Mouse (Mus musculus) hindbrain, postnatal 0 days (tissue): ENCODE measurements at regions not wholly inside any gene's neighbourhood (a gene's known extent, or its start where the extent isn't known, plus 50 kb on each side); places are given as distances from the start of the nearest gene placed in this dataset.
A peak's percentile ranks its signal among the peaks of the same experiment; 100 is the strongest.

Source experiments
- ATAC-seq: fragments of 200-750 bp; cut with Nextera tagmentation; 2 replicates; pipeline ENCODE4 v1.8.0; 2017; ENCODE audit warnings: mild to moderate bottlenecking, moderate TSS enrichment, moderate library complexity
- DNase-seq: peaks from one replicate; pipeline ENCODE4 v3.0.0-alpha.2; 2015; ENCODE audit warnings: low spot score
- H3K27ac ChIP-seq: fragments of 300-500 bp; sonication (generic); 2 replicates; pipeline ENCODE4 v1.5.1; 2014; ENCODE audit warnings: mild to moderate bottlenecking
- H3K27me3 ChIP-seq: fragments of 300-500 bp; sonication (generic); 2 replicates; pipeline ENCODE4 v1.6.1; 2014; ENCODE audit warnings: low read length, mixed read lengths; ENCODE audit not compliant: insufficient read depth
- H3K36me3 ChIP-seq: fragments of 300-500 bp; sonication (generic); 2 replicates; pipeline ENCODE4 v1.6.1; 2014; ENCODE audit warnings: low read length, mixed read lengths; ENCODE audit not compliant: insufficient read depth
- H3K4me1 ChIP-seq: fragments of 300-500 bp; sonication (generic); 2 replicates; pipeline ENCODE4 v1.6.1; 2014; ENCODE audit warnings: antibody characterized with exemption, low read length, mixed read lengths; ENCODE audit not compliant: insufficient read depth
- H3K4me2 ChIP-seq: fragments of 300-500 bp; sonication (generic); 2 replicates; pipeline ENCODE4 v1.6.1; 2014; ENCODE audit warnings: low read depth, mild to moderate bottlenecking, low read length, moderate library complexity, mixed read lengths
- H3K4me3 ChIP-seq: fragments of 300-500 bp; sonication (generic); 2 replicates; pipeline ENCODE4 v1.5.1; 2014; ENCODE audit warnings: low read length
- H3K9ac ChIP-seq: fragments of 300-500 bp; sonication (generic); replicated peaks from 2 replicates; pipeline ENCODE4 v1.6.1; 2014; ENCODE audit warnings: mild to moderate bottlenecking, low read length, moderate library complexity, mixed read lengths
- H3K9me3 ChIP-seq: fragments of 300-500 bp; sonication (generic); 2 replicates; pipeline ENCODE4 v1.6.1; 2016; ENCODE audit warnings: low read length, mixed read lengths
- CTCF ChIP-seq: IDR thresholded peaks from 2 replicates; pipeline ENCODE4 v1.5.1; 2016; ENCODE audit warnings: antibody characterized with exemption, control low read depth, low read depth
- WGBS: fragments of 180-500 bp; shearing (Covaris S2); extraction: QIAGEN DNeasy Blood & Tissue Kit; methylation state at CpG from one replicate; pipeline ENCODE4 v1.1.7; 2014; 5-methylcytosine and 5-hydroxymethylcytosine counted together

- no peak overlapping the region for H3K27ac ChIP-seq
- ATAC-seq, result no peak
- no peaks in the 10 kb centered on the region for H3K27me3 ChIP-seq
- H3K4me2 ChIP-seq, result no peak overlapping the region
- 56% methylated on average over 6 of the region's 6 CpGs for WGBS
- no peak for TF ChIP-seq CTCF
- peaks cover 4% of the 10 kb centered on the region; the same call in 1 of the 2 replicates for H3K4me1 ChIP-seq
- no peaks in the 10 kb centered on the region for H3K36me3 ChIP-seq
- H3K9me3 ChIP-seq, result no peaks in the 10 kb centered on the region
- H3K4me3 ChIP-seq, result no peak overlapping the region
- H3K9ac ChIP-seq, result no peak overlapping the region
- no peak for DNase-seq
Observed at GRCm38 (mm10) chr9:61214943-61215342, 157.2 kb upstream of the Tle3 start.

- Histone ChIP-seq H3K27ac (no peak overlapping the region), H3K4me1 (peaks cover 6% of the 10 kb centered on the region; the same call in 1 of the 2 replicates), H3K9ac (no peak overlapping the region), H3K4me3 (no peak overlapping the region), H3K4me2 (no peak overlapping the region), H3K9me3 (no peaks in the 10 kb centered on the region), H3K36me3 (no peaks in the 10 kb centered on the region), H3K27me3 (no peaks in the 10 kb centered on the region)
- no peak for TF ChIP-seq CTCF
- peak; percentile 70 for DNase-seq
- ATAC-seq, result peak; percentile 90
- WGBS, result 45% methylated on average over 13 of the region's 13 CpGs
Observed at GRCm38 (mm10) chr9:61216012-61216770, 156.0 kb upstream of the Tle3 start.

- DNase-seq, result no peak
- ATAC-seq, result no peak
- TF ChIP-seq CTCF, result peak; percentile 21; the same call in 1 of the 2 replicates
- H3K27ac ChIP-seq, result no peak overlapping the region
- 65% methylated on average over 9 of the region's 9 CpGs for WGBS
- H3K4me1 ChIP-seq, result peaks cover 6% of the 10 kb centered on the region; the same call in 1 of the 2 replicates
- no peak overlapping the region for H3K9ac ChIP-seq
- H3K4me2 ChIP-seq, result no peak overlapping the region
- H3K27me3 ChIP-seq, result no peaks in the 10 kb centered on the region
- 0 out of 2 replicates have a peak, but pooled peaks cover 4% of the 10 kb centered on the region for H3K9me3 ChIP-seq
- no peaks in the 10 kb centered on the region for H3K36me3 ChIP-seq
- no peak overlapping the region for H3K4me3 ChIP-seq
Observed at GRCm38 (mm10) chr9:61220017-61220416, 152.1 kb upstream of the Tle3 start.

- ATAC-seq (no peak), DNase-seq (no peak)
- no peaks in the 10 kb centered on the region for H3K27me3 ChIP-seq
- no peak overlapping the region for H3K4me2 ChIP-seq
- H3K9me3 ChIP-seq, result 0 out of 2 replicates have a peak, but pooled peaks cover 4% of the 10 kb centered on the region
- WGBS, result 88% methylated on average over 18 of the region's 18 CpGs
- no peak overlapping the region for H3K4me3 ChIP-seq
- H3K9ac ChIP-seq, result no peak overlapping the region
- H3K27ac ChIP-seq, result no peak overlapping the region
- TF ChIP-seq CTCF, result no peak
- peaks cover 8% of the 10 kb centered on the region; the same call in 1 of the 2 replicates for H3K4me1 ChIP-seq
- H3K36me3 ChIP-seq, result no peaks in the 10 kb centered on the region
Observed at GRCm38 (mm10) chr9:61222212-61223003, 149.8 kb upstream of the Tle3 start.

- peaks cover 11% of the 10 kb centered on the region for H3K4me1 ChIP-seq
- no peak overlapping the region for H3K9ac ChIP-seq
- no peak for TF ChIP-seq CTCF
- H3K9me3 ChIP-seq, result 0 out of 2 replicates have a peak, but pooled peaks cover 4% of the 10 kb centered on the region
- H3K4me3 ChIP-seq, result no peak overlapping the region
- no peak overlapping the region for H3K27ac ChIP-seq
- no peak overlapping the region for H3K4me2 ChIP-seq
- no peak for ATAC-seq
- no peaks in the 10 kb centered on the region for H3K27me3 ChIP-seq
- no peaks in the 10 kb centered on the region for H3K36me3 ChIP-seq
- WGBS, result 71% methylated on average over 4 of the region's 4 CpGs
- DNase-seq, result no peak
Observed at GRCm38 (mm10) chr9:61225020-61225652, 147.0 kb upstream of the Tle3 start.

GRCm38 (mm10) chr9:61225882-61226281 lies 146.3 kb upstream of the Tle3 start:
- Histone ChIP-seq H3K9me3 (0 out of 2 replicates have a peak, but pooled peaks cover 4% of the 10 kb centered on the region), H3K4me3 (no peak overlapping the region), H3K4me2 (no peak overlapping the region), H3K36me3 (no peaks in the 10 kb centered on the region), H3K27me3 (no peaks in the 10 kb centered on the region), H3K9ac (no peak overlapping the region), H3K4me1 (peaks cover 11% of the 10 kb centered on the region; the same call in 1 of the 2 replicates), H3K27ac (no peak overlapping the region)
- ATAC-seq (no peak), DNase-seq (no peak)
- TF ChIP-seq CTCF, result no peak
- 81% methylated on average over 1 of the region's 1 CpGs for WGBS
